Mouse (Mus musculus) midbrain, embryonic 11.5 days (tissue): ENCODE data around the gene Ms4a3. TPM values are rescaled to one million over a fixed set of nuclear protein-coding genes. Genes with fewer than 3 reads are reported as not detected.

ENCODE experiments used
- ATAC-seq: fragments of 200-750 bp; cut with Nextera tagmentation; 2 replicates; pipeline ENCODE4 v1.8.0; 2017; ENCODE audit warnings: moderate TSS enrichment, moderate library complexity; ENCODE audit not compliant: low FRiP score
- DNase-seq: peaks from one replicate; pipeline ENCODE4 v3.0.0; 2015; ENCODE audit warnings: low spot score; ENCODE audit errors: missing footprints
- H3K27ac ChIP-seq: fragments of 300-500 bp; sonication (generic); 2 replicates; pipeline ENCODE4 v1.5.1; 2014; ENCODE audit warnings: low read depth, low read length
- H3K27me3 ChIP-seq: fragments of 300-500 bp; sonication (generic); 2 replicates; pipeline ENCODE4 v1.6.1; 2014; ENCODE audit warnings: mild to moderate bottlenecking, low read length, moderate library complexity, mixed read lengths; ENCODE audit not compliant: control insufficient read depth, insufficient read depth
- H3K36me3 ChIP-seq: fragments of 300-500 bp; sonication (generic); 2 replicates; pipeline ENCODE4 v1.6.1; 2014; ENCODE audit warnings: mild to moderate bottlenecking, low read length, moderate library complexity, mixed read lengths; ENCODE audit not compliant: control insufficient read depth, insufficient read depth
- H3K4me1 ChIP-seq: fragments of 300-500 bp; sonication (generic); 2 replicates; pipeline ENCODE4 v1.6.1; 2014; ENCODE audit warnings: low read length; ENCODE audit not compliant: control insufficient read depth, insufficient read depth
- H3K4me2 ChIP-seq: fragments of 300-500 bp; sonication (generic); 2 replicates; pipeline ENCODE4 v1.6.1; 2014; ENCODE audit warnings: mild to moderate bottlenecking, moderate library complexity
- H3K4me3 ChIP-seq: fragments of 300-500 bp; sonication (generic); 2 replicates; pipeline ENCODE4 v1.5.1; 2014; ENCODE audit warnings: low read depth, low read length
- H3K9ac ChIP-seq: fragments of 300-500 bp; sonication (generic); 2 replicates; pipeline ENCODE4 v1.6.1; 2014; ENCODE audit warnings: low read length
- H3K9me3 ChIP-seq: fragments of 300-500 bp; sonication (generic); 2 replicates; pipeline ENCODE4 v1.6.1; 2016; ENCODE audit warnings: low read length; ENCODE audit not compliant: control insufficient read depth
- WGBS: fragments of 180-500 bp; shearing (Covaris S2); extraction: QIAGEN DNeasy Blood & Tissue Kit; methylation state at CpG from one replicate; pipeline ENCODE4 v1.1.7; 2014; 5-methylcytosine and 5-hydroxymethylcytosine counted together
- polyA plus RNA-seq: library from polyadenylated mRNA; unstranded; fragments of >200 nt; fragmentation: Nextera tagmentation; extraction: Ambion mirVana; gene quantifications from 2 replicates; pipeline ENCODE4 v1.2.1, GENCODE M21; 2014

The Ms4a3 gene
- polyA plus RNA-seq, 1 experiment from 2014 or later, result 0.14 TPM

DNA sequence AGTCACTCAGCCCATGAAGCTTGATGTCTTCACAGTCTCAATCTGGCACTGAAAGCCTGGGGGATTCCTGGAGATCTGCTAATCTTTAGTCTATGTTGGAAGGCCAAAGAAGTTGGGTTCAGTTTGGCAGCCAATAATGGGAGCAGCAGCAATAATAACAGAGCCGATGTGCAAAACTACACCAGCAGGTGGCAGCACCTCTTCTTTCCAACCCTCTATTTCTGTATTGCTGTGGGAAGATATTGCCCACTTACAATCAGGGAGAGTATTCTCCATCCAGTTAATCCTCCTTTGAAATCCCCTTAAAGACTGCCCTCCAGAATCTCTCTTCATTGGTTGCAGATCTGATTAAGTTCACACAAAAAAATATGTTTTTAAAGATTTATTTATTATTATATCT, 32.5 kb downstream of the Ms4a3 start:
- H3K27me3 ChIP-seq, result no peaks in the 10 kb centered on the region
- no peak overlapping the region for H3K4me2 ChIP-seq
- H3K4me3 ChIP-seq, result no peak overlapping the region
- H3K27ac ChIP-seq, result no peak overlapping the region
- ATAC-seq (no peak), DNase-seq (peak; percentile 92)
- no peaks in the 10 kb centered on the region for H3K9me3 ChIP-seq
- no peaks in the 10 kb centered on the region for H3K36me3 ChIP-seq
- 16% methylated on average over 1 of the region's 1 CpGs for WGBS
- H3K9ac ChIP-seq, result no peak overlapping the region
- no peaks in the 10 kb centered on the region for H3K4me1 ChIP-seq

DNA sequence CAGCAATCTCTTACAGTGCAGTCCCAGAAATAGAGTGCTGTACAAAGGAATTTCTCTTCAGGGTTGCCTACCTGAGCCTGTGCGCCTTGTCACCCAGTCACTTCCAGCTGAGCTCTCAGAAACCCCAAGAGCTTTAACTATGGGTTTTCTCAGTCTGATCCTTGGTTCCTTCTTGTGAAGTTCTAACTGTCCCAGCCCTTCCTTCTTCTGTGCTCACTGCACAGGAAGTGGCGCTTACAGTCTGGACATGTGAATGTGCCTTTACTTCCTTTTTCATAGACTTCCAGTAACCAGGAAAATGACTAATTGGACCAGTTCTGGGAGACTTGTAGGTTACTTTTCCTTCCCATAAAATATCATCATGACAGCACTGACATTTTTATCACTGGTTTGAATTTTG, 36.0 kb downstream of the Ms4a3 start, which contains the start of gene Ms4a6d:
TSS of gene Ms4a6d (minus strand) at position 247 of the 400 bp plus-strand sequence.
- 82% methylated on average over 2 of the region's 2 CpGs for WGBS
- no peaks in the 10 kb centered on the region for H3K9me3 ChIP-seq
- ATAC-seq, result no peak

DNA sequence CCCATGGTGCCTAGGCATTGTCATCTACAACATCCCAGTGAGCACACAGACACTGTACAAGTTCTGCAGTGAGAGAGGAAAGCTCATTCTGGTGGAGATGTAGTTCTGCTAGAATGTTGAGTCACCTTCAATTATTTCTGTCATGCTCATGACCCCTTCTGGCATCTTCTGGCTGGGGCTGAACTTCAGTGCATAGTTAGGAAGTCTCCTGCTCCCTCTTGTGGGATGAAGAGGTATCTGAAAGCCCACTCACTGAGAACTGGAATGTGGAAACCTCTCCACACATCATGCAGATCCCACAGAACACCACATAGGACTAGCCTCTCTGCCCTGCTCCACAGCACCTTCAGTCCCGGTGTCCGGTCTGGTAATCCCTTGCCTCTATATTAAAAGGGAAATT, 38.6 kb downstream of the Ms4a3 start:
- no peak overlapping the region for H3K4me2 ChIP-seq
- H3K9me3 ChIP-seq, result no peaks in the 10 kb centered on the region
- 82% methylated on average over 2 of the region's 2 CpGs for whole genome bisulfite sequencing
- DNase-seq (no peak), ATAC-seq (no peak)
- no peak overlapping the region for H3K4me3 ChIP-seq
- no peak overlapping the region for H3K27ac ChIP-seq
- no peaks in the 10 kb centered on the region for H3K4me1 ChIP-seq
- no peaks in the 10 kb centered on the region for H3K36me3 ChIP-seq
- H3K27me3 ChIP-seq, result no peaks in the 10 kb centered on the region
- H3K9ac ChIP-seq, result no peak overlapping the region

More for the DNA sequence above, 36.0 kb downstream of the Ms4a3 start, which contains the start of gene Ms4a6d:
- no peak within 1 kb of the TSS for H3K27ac ChIP-seq
- H3K36me3 ChIP-seq, result no peaks in the 10 kb centered on the region
- no peaks in the 10 kb centered on the region for H3K27me3 ChIP-seq
- DNase-seq, result no peak
- no peak within 1 kb of the TSS for H3K4me2 ChIP-seq
- no peak within 1 kb of the TSS for H3K9ac ChIP-seq
- H3K4me3 ChIP-seq, result no peak within 1 kb of the TSS
- H3K4me1 ChIP-seq, result no peaks in the 10 kb centered on the region

DNA sequence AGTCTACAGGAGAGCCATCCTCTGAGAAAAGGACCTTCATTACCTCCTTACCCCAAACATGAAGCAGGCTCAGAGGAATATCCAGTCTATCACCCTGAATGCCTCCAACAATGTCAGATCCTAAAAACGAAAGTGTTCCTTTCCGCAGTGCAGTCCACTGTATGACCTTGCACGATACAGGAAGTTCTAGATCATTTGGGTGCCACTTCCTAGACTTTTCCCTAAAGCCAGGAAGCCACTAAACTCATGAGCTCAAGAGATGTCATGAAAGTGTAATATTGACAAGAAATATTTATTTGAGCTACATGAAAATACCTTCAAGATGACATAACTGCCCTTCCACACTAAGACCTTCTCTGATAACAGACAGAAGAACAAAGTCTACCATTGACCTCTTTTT, 39.3 kb downstream of the Ms4a3 start:
- Histone ChIP-seq H3K4me2 (no peak overlapping the region), H3K27me3 (no peaks in the 10 kb centered on the region), H3K4me3 (no peak overlapping the region), H3K4me1 (no peaks in the 10 kb centered on the region), H3K9me3 (no peaks in the 10 kb centered on the region), H3K9ac (no peak overlapping the region), H3K36me3 (no peaks in the 10 kb centered on the region), H3K27ac (no peak overlapping the region)
- ATAC-seq (no peak), DNase-seq (no peak)
- WGBS, result 93% methylated on average over 3 of the region's 3 CpGs

DNA sequence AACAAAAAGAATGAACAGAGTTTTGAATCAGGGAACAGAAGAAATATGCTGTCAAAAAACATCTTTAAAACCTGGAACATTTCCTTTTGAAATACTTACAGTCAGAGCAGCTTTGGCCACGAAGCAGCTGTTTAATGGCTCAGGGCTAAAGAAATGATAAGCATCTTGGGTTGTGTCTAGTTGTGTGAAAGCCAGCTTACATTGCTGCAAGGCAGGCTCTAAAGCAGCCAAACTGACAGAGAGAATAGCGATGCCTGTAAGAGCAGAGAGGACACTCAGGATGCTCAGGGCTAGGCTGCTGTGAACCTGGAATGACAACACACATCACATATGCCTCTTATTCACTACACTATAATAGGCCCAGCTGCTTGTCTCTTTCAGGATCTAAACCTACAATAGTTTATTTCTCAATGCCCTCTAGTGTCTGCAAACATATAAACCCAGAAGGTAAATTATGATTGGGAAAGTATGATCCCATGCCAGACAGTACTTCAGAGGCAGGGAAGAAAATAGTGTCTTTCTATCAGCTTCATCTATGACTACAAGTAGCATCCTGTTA, 50.7 kb downstream of the Ms4a3 start:
- H3K9ac ChIP-seq, result no peak overlapping the region
- no peaks in the 10 kb centered on the region for H3K27me3 ChIP-seq
- H3K4me2 ChIP-seq, result no peak overlapping the region
- no peaks in the 10 kb centered on the region for H3K9me3 ChIP-seq
- H3K27ac ChIP-seq, result no peak overlapping the region
- no peak overlapping the region for H3K4me3 ChIP-seq
- DNase-seq (no peak), ATAC-seq (no peak)
- H3K36me3 ChIP-seq, result no peaks in the 10 kb centered on the region
- WGBS, result 75% methylated on average over 2 of the region's 2 CpGs
- H3K4me1 ChIP-seq, result no peaks in the 10 kb centered on the region

DNA sequence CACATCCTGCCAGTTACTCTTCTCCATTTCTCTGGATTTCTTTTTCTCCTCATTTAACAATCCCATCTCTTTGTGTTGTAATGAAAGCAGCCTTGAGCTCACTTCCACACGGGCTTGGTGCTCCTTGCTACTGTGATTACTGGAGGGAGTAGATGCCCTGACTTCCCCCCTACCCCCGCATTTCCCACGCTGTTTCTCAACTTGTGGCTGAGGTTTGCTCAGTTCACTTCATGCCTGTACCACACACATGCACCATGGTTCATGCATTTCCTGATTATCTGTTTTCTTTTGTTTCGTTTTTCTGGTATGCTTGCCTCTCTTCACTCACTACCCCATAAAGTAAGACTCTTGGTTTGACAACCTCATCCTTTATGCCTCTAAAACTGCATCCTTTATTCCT, 51.4 kb downstream of the Ms4a3 start:
- no peak overlapping the region for H3K4me2 ChIP-seq
- no peaks in the 10 kb centered on the region for H3K27me3 ChIP-seq
- H3K4me3 ChIP-seq, result no peak overlapping the region
- no peaks in the 10 kb centered on the region for H3K9me3 ChIP-seq
- no peak overlapping the region for H3K9ac ChIP-seq
- no peaks in the 10 kb centered on the region for H3K36me3 ChIP-seq
- WGBS, result 76% methylated on average over 4 of the region's 4 CpGs
- no peak overlapping the region for H3K27ac ChIP-seq
- DNase-seq (no peak), ATAC-seq (no peak)
- no peaks in the 10 kb centered on the region for H3K4me1 ChIP-seq

Other genes starting within 250 kb of the Ms4a3 start
- gene Ms4a4c, start 236.1 kb downstream of the Ms4a3 start, polyA plus RNA-seq, result 0.30 TPM in 1 of 2 replicates, not detected in the other
- not detected in 2 replicates for gene Ms4a4b, start 197.3 kb downstream of the Ms4a3 start, polyA plus RNA-seq
- gene Ms4a6c, start 171.5 kb downstream of the Ms4a3 start, polyA plus RNA-seq, result 2.9 and 3.9 TPM in 2 replicates
- gene Gm8369, start 154.9 kb downstream of the Ms4a3 start, polyA plus RNA-seq, result not detected in 2 replicates
- 3.9 and 6.4 TPM in 2 replicates for gene Ms4a6b, start 124.3 kb downstream of the Ms4a3 start, polyA plus RNA-seq
- 0.21 and 0.40 TPM in 2 replicates for gene Ms4a4d, start 104.0 kb downstream of the Ms4a3 start, polyA plus RNA-seq
- 2.8 and 4.5 TPM in 2 replicates for gene Ms4a6d, start 36.0 kb downstream of the Ms4a3 start, polyA plus RNA-seq
- not detected in 2 replicates for gene Ms4a2, start 17.1 kb downstream of the Ms4a3 start, polyA plus RNA-seq
- gene Oosp2, start 19.7 kb upstream of the Ms4a3 start, polyA plus RNA-seq, result not detected in 2 replicates
- gene Oosp1, start 50.3 kb upstream of the Ms4a3 start, polyA plus RNA-seq, result not detected in 2 replicates
- gene Oosp3, start 56.2 kb upstream of the Ms4a3 start, polyA plus RNA-seq, result not detected in 2 replicates
- gene Gif, start 106.7 kb upstream of the Ms4a3 start, polyA plus RNA-seq, result not detected in 2 replicates
- 57.2 and 60.8 TPM in 2 replicates for gene Mrpl16, start 129.5 kb upstream of the Ms4a3 start, polyA plus RNA-seq
- 19.5 and 23.1 TPM in 2 replicates for gene Stx3, start 178.6 kb upstream of the Ms4a3 start, polyA plus RNA-seq
- not detected in 2 replicates for gene Olfr1417, start 198.4 kb upstream of the Ms4a3 start, polyA plus RNA-seq
- not detected in 2 replicates for gene Olfr1418, start 220.2 kb upstream of the Ms4a3 start, polyA plus RNA-seq
- not detected in 2 replicates for gene Olfr1419, start 234.3 kb upstream of the Ms4a3 start, polyA plus RNA-seq
- gene Olfr1420, start 245.7 kb upstream of the Ms4a3 start, polyA plus RNA-seq, result 0.08 TPM in 1 of 2 replicates, not detected in the other